Mouse (Mus musculus): ENCODE data around the gene Stx2. TPM values are rescaled to one million over a fixed set of nuclear protein-coding genes. Genes with fewer than 3 reads are reported as not detected.

Stx2 gene
- total and polyA plus RNA-seq, 3 experiments = 0.74 to 5.2 (median 2.5) TPM

GRCm38 (mm10) chr5:129007105-129007957, 1.0 kb downstream of the Stx2 start:
- DNase-seq (ENCODE audit: extremely low read depth) = no peak
- peak overlapping the region; percentile 73 for H3K9ac ChIP-seq (ENCODE audit: insufficient read depth, low read depth)
- dilution Hi-C loops (cut with MboI; ENCODE audit: extremely low pct_ligation_motif_present, extremely low pct_unique_long_range_greater_than_20kb, low sequenced_read_pairs) (no loop called here), in situ Hi-C loops (cut with MboI; ENCODE audit: low pct_ligation_motif_present, low pct_unique_long_range_greater_than_20kb, low sequenced_read_pairs) (loop anchor here (25.0 kb wide), 1 partner anchor 1395 kb away; no protein-coding TSS in a partner anchor)
- TF ChIP-seq SIN3A (IDR thresholded peaks at IDR 0.05; ENCODE audit: low read length) = no peak
- no peak for TF ChIP-seq SMC3 (IDR thresholded peaks at IDR 0.05; ENCODE audit: low read depth, low read length)
- TF ChIP-seq JUN (IDR thresholded peaks at IDR 0.05; ENCODE audit: insufficient read depth, low read depth, low read length) = no peak
- TF ChIP-seq UBTF (IDR thresholded peaks at IDR 0.05; ENCODE audit: low read depth, low read length) = no peak
- no peak for TF ChIP-seq ZMIZ1 (IDR thresholded peaks at IDR 0.05; ENCODE audit: low read depth, low read length)
- no peak for TF ChIP-seq ETS1 (conservative IDR thresholded peaks at IDR 0.05; ENCODE audit: low read depth, low read length)
- TF ChIP-seq MAZ (IDR thresholded peaks at IDR 0.05; ENCODE audit: low read depth, low read length) = no peak
- TF ChIP-seq ZNF384 (IDR thresholded peaks at IDR 0.05; ENCODE audit: low read depth, low read length) = no peak
- no peak for TF ChIP-seq NRF1 (IDR thresholded peaks at IDR 0.05; ENCODE audit: low read depth, low read length)
- no peak for TF ChIP-seq MXI1 (IDR thresholded peaks at IDR 0.05; ENCODE audit: low read depth, low read length)
- TF ChIP-seq POLR2A (IDR thresholded peaks at IDR 0.05; ENCODE audit: low read depth, low read length) = no peak
- no peak for TF ChIP-seq MAFK (IDR thresholded peaks at IDR 0.05; ENCODE audit: insufficient replicate concordance, low read length)
- no peak for TF ChIP-seq MAX (IDR thresholded peaks at IDR 0.05; ENCODE audit: low read length)
- no peak for TF ChIP-seq CHD2 (IDR thresholded peaks at IDR 0.05; ENCODE audit: low read length)
- no peak for TF ChIP-seq E2F4 (IDR thresholded peaks at IDR 0.05; ENCODE audit: insufficient replicate concordance, low read depth, low read length)
- no peak for TF ChIP-seq HCFC1 (IDR thresholded peaks at IDR 0.05; ENCODE audit: low read depth, low read length)
- no peaks in the 10 kb centered on the region for H3K9me3 ChIP-seq (replicated peaks; ENCODE audit: low read length)
- H3K79me2 ChIP-seq (replicated peaks; ENCODE audit: control insufficient read depth, extremely low read depth, insufficient read depth, poor library complexity, severe bottlenecking) = no peaks in the 10 kb centered on the region
- H3K4me3 ChIP-seq (replicated peaks in 1 of 3; ENCODE audit: low read depth in 2 of 3, low read length in 2 of 3, poor library complexity in 1 of 3) = peak overlapping the region in 2 of 3 experiments; percentile 54 to 62
- H3K36me3 ChIP-seq (replicated peaks in 1 of 2; ENCODE audit: control insufficient read depth in 1 of 2, insufficient read depth in 1 of 2, low read length in 1 of 2) = peaks cover 0 to 2% of the 10 kb centered on the region in 2 experiments
- H3K4me1 ChIP-seq (ENCODE audit: control insufficient read depth in 1 of 2, insufficient read depth in 2 of 2) = peaks cover 7 to 28% of the 10 kb centered on the region in 2 experiments
- no peak overlapping the region for H3K27ac ChIP-seq (ENCODE audit: insufficient read depth, low read depth)
- H3K27me3 ChIP-seq (replicated peaks) = peaks cover 7% of the 10 kb centered on the region
- H3K4me2 ChIP-seq (ENCODE audit: insufficient read depth, low read depth, poor library complexity, severe bottlenecking) = peak overlapping the region; percentile 84

- Histone ChIP-seq H3K27me3 (replicated peaks) (peaks cover 7% of the 10 kb centered on the region), H3K36me3 (replicated peaks in 1 of 2; ENCODE audit: control insufficient read depth in 1 of 2, insufficient read depth in 1 of 2, low read length in 1 of 2) (peaks cover 0 to 2% of the 10 kb centered on the region in 2 experiments), H3K79me2 (replicated peaks; ENCODE audit: control insufficient read depth, extremely low read depth, insufficient read depth, poor library complexity, severe bottlenecking) (no peaks in the 10 kb centered on the region), H3K4me2 (ENCODE audit: insufficient read depth, low read depth, poor library complexity, severe bottlenecking) (no peak overlapping the region), H3K9me3 (replicated peaks; ENCODE audit: low read length) (no peaks in the 10 kb centered on the region), H3K9ac (ENCODE audit: insufficient read depth, low read depth) (no peak overlapping the region), H3K4me1 (ENCODE audit: control insufficient read depth in 1 of 2, insufficient read depth in 2 of 2) (peaks cover 5 to 21% of the 10 kb centered on the region in 2 experiments), H3K27ac (ENCODE audit: insufficient read depth, low read depth) (no peak overlapping the region), H3K4me3 (replicated peaks in 1 of 3; ENCODE audit: low read depth in 2 of 3, low read length in 2 of 3, poor library complexity in 1 of 3) (no peak overlapping the region)
- dilution Hi-C loops (cut with MboI; ENCODE audit: extremely low pct_ligation_motif_present, extremely low pct_unique_long_range_greater_than_20kb, low sequenced_read_pairs) = no loop called here
- TF ChIP-seq PAX5 (IDR thresholded peaks at IDR 0.05; ENCODE audit: low read length) (no peak), CTCF (conservative IDR thresholded peaks at IDR 0.05 in 1 of 2, IDR thresholded peaks at IDR 0.05 in 1 of 2; ENCODE audit: low read depth in 2 of 2, low read length in 2 of 2) (peak in 1 of 2 experiments; percentile 15; a peak in 1 of 4 replicates)
- in situ Hi-C loops (cut with MboI; ENCODE audit: low pct_ligation_motif_present, low pct_unique_long_range_greater_than_20kb, low sequenced_read_pairs) = loop anchor here (25.0 kb wide), 1 partner anchor 1394 kb away; no protein-coding TSS in a partner anchor
- no peak for DNase-seq (ENCODE audit: extremely low read depth)
These were observed 2.2 kb downstream of the Stx2 start for GRCm38 (mm10) chr5:129006031-129006788.
